Mouse (Mus musculus) left cerebral cortex, postnatal 4 days (tissue): ENCODE measurements around the gene Ap1s1. TPM values are rescaled to one million over a fixed set of nuclear protein-coding genes. Genes with fewer than 3 reads are reported as not detected.

Source experiments
- DNase-seq: peaks from one replicate; pipeline ENCODE4 v3.0.0-alpha.2; 2022
- intact Hi-C: fragments of 180-260 bp; cut with DNase I; formaldehyde crosslinking; loops from one replicate; pipeline ENCODE4 v1.15.1; 2025
- total RNA-seq, 2 experiments: library from RNA; stranded (reverse); gene quantifications; 2 replicates each; pipeline ENCODE4 v1.2.3; 2021

Ap1s1 gene
- 100 to 1,000 TPM; 193 to 208 TPM for total RNA-seq

DNA sequence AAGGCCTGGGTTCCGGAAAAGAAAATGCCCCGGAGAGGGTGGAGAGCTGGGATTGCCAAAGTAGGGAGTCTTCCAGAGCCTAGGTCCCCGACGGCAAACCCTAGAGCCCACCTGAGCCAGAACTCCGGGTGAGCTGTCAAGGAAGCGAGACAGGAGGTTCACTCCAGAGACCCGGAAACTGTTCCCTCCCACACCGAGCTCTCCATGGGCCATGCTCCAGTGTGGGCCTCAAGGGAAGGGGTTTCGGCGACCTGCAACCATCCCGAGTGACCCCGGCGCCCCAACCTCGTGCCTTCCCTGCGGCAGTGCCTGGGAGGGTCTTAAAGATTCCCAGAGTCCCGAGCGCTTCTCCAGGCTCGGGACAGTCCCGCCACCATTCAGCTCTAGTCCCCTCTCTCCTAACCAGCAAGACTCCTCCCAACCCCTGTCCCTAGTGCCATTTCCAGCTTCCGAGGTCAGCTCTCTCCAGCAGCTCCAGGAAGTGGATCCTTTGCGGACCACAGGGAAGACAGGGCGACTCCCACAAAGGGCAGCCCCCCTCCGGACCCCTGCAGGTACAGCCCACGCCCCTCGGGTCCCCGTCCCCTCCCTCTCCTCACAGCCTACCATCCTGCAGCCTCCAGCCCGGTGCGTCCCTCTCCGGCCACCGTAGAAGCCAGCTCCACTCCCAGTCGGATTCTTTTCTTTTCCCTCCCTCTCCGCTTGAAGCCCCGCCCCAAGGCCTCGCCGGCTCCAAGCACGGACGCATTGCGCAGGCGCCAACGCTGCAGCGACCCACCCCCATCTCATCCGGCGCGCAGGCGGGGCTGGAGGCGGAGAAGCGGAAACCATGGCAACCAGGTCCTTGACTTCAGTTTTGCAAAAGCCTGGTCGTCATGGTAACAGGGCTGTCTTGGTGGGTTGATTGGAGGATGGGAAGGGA is at the start of gene Ap1s1:
Gene Ap1s1, minus strand, starts transcription at position 734 of the 922 bp plus-strand sequence.
- intact Hi-C loops = no loop called here
- DNase-seq = peak; percentile 99

- intact Hi-C loops = no loop called here
- no peak for DNase-seq
Observed at GRCm38 (mm10) chr5:137095135-137095534, 49.2 kb upstream of the Ap1s1 start.

DNA sequence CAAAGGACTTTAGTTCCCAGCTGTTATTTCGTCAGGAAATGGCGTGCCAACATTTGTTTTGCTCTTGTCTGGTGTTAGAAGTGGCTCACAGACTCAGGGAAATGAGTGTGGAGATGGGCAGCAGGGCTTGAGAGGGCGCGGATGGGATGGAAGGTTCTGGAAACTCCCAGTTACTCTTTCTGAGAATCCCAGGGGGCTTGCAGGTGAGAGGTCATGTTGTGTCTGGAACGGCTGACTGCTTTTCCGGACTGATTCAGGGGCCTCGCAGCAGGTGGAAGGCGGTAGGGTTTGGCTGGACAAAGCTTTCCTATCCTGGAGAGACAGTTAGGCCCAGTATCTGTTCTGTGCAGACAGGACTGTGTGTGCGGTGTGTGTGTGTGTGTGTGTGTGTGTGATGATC is 47.8 kb upstream of the Ap1s1 start:
- DNase-seq = no peak

GRCm38 (mm10) chr5:137091560-137091959 is 45.6 kb upstream of the Ap1s1 start:
- intact Hi-C loops = no loop called here
- DNase-seq = no peak

More for the DNA sequence above, 47.8 kb upstream of the Ap1s1 start:
- intact Hi-C loops = no loop called here

DNA sequence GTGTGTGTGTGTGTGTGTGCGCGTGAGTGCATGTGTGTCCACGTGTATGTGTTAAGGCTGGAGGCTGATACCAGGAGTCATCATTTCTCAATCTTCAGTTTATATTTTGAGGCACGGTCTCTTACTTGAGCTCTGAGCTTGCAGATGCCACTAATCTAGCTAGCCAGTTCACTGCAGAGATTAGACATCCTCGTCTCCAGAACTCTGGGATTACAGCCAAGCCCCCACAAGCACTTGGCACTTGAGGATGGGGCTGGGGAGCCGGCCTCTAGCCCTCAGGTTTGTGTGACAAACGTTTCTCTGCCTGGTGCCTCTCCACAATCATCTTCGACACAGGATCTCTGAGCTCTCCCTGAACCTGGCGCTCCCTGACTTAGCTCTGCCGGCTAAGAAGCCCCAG is 44.9 kb upstream of the Ap1s1 start:
- intact Hi-C loops = no loop called here
- peak; percentile 53 for DNase-seq

- no peak for DNase-seq
- intact Hi-C loops = no loop called here
Observed at GRCm38 (mm10) chr5:137087410-137087809, 41.5 kb upstream of the Ap1s1 start.

DNA sequence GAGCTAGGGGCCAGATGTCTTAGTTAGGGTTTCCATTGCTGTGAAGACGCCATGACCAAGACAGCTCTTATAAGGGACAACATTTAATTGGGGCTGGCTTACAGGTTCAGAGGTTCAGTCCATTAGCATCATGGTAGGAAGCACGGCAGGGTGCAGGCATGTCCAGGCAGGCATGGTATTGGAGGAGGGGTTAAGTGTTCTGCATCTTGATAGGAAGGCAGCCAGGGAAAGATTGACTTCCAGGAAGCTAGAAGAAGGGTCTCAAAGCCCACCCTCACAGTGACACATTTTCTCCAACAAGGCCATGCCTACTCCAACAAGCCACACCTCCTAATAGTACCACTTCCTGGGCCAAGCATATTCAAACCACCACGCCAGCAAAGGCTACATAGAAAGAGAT is 39.8 kb upstream of the Ap1s1 start:
- no peak for DNase-seq
- intact Hi-C loops = no loop called here

GRCm38 (mm10) chr5:137085021-137085420 is 39.1 kb upstream of the Ap1s1 start:
- no peak for DNase-seq
- intact Hi-C loops = no loop called here

GRCm38 (mm10) chr5:137083051-137083450 is 37.1 kb upstream of the Ap1s1 start:
- intact Hi-C loops = no loop called here
- no peak for DNase-seq

GRCm38 (mm10) chr5:137079849-137080248 is 33.9 kb upstream of the Ap1s1 start:
- intact Hi-C loops = no loop called here
- DNase-seq = no peak

DNA sequence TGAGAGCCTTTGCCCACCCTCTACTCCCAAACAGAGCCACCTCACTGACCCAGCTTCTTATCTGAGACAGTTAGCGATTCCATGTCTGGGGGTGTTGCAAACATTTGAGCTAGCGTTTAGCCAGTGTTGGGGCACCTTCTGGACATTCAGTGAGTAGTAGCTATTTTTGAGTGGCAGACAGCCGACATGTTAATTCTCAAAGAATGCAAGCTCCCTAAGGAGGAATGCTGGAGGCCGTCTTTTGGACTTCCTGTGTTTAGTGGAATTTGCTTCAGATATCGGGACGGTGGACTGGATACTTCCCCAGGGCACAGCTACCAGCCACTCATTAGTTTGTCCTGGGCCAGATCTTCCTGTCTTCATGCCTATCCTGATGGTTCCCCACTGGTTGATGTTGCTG is 32.7 kb upstream of the Ap1s1 start:
- intact Hi-C loops = no loop called here
- no peak for DNase-seq

- intact Hi-C loops = no loop called here
- DNase-seq = no peak
Observed at GRCm38 (mm10) chr5:137078041-137078440, 32.1 kb upstream of the Ap1s1 start.

GRCm38 (mm10) chr5:137077187-137077586 is 31.3 kb upstream of the Ap1s1 start:
- intact Hi-C loops = no loop called here
- no peak for DNase-seq

DNA sequence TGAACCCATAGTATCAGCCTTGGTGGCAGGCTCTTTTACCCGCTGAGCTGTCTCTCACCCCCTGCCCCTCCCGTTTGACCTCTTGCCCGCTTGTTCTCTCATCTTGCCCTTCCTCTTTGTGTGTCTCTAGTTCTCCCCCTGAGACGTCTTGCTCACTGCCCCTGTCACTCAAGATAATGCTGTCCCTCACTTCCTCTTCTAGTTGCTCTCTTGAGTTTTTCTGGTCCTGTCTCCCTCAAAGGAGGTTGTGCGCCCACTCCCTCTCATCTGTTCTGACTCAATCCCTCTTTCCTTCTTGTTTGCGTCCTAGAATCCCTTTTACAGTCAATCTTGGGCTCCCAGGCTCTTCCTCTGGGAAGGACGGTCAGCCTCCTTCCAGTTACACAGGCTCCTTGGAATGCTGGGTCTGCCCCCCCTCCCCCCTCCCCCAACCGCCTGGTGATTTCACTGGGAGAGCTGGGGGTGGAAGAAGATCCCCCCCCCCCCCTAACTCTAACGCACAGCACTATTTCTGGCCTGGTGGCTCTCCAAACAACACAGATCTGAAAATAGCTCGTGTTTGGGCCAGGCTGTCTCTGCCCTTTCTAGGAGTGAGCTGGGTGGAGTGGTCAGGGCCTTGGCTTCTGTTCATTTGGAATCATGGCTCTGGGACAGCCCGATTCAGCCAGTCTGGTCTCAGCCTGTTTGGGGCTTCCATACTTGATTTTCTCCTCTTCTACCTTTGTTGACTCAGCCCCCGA is 30.4 kb upstream of the Ap1s1 start:
- intact Hi-C loops = no loop called here
- DNase-seq = no peak

GRCm38 (mm10) chr5:137075726-137076125 is 29.8 kb upstream of the Ap1s1 start:
- peak; percentile 6 for DNase-seq
- intact Hi-C loops = no loop called here

DNA sequence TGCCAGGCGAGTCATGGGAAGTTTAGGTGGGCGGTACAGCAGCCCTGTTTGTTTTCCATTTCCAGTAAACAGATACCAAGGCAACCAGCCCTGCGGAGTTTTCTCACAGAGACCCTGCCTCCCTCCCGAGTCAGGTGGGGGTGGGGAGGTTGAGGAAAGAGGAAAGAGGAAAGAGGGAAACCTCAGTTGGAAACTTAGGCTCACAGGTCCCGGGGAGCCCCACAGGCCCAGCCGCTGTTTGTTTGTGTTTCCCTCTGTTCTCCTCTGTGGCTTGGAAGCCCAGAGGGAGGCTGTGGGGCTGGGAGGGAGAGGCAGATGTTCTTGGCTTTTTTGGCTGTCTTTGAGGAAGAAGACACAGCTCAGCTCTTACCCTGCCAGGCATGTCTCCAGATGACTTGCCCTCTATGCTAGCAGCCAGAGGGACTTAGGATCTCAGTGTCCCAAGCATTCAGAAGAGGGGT is 28.3 kb upstream of the Ap1s1 start:
- intact Hi-C loops = no loop called here
- no peak for DNase-seq

GRCm38 (mm10) chr5:137073141-137073540 is 27.2 kb upstream of the Ap1s1 start:
- intact Hi-C loops = no loop called here

DNA sequence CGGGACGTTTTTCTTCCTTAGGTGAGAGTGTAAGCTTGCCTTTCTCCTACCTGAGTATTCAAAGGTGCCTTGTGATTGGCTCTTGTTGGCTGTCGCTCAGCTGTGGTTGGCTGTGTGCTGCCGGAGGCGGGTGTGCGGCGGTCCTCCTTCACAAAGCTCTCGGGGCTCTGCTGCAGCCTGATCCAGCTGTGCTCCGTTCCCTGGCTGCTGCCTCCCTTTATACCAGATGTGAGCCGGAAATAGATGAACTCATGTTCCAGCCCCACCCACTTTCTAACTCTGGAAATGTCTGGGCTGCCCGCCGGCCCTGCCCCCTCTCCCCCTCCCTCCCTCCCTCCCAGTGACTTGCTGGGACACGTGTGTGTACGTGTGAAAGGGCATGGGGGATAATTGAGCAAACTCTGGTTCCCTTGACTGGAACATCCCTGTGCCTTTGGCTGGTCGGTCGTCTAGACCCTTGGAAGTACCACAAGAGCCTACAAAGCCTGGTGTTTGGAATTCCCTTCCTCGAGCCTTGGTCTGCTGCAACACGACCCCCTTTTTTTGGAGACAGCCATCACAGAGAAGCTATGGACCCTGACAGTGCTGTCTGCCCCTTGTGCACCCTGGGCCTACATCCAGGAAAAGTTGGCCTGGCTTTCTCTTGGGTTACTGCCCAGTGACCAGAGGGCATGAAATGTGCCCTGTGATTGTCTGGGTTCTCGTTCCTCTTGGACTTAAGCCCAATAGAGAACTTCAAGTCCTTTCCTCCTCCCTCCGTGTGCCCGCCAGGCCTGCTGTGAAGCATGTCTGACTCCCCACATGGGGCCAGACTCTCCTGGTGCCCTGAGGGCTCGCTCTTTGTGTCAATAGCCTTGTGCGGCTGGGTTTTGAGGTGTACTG is 26.4 kb upstream of the Ap1s1 start, which contains the start of gene Serpine1:
Gene Serpine1, minus strand, starts transcription at position 190 of the 882 bp plus-strand sequence.
- peak; percentile 70 for DNase-seq
- intact Hi-C loops = no loop called here

More at GRCm38 (mm10) chr5:137073141-137073540, 27.2 kb upstream of the Ap1s1 start:
- no peak for DNase-seq

- DNase-seq = no peak
- intact Hi-C loops = no loop called here
Observed at GRCm38 (mm10) chr5:137070881-137071605, 25.1 kb upstream of the Ap1s1 start.

GRCm38 (mm10) chr5:137068711-137069110 is 22.8 kb upstream of the Ap1s1 start:
- intact Hi-C loops = no loop called here
- no peak for DNase-seq
